In genomic region chr12:111933032-111933704, GRCm38 (mm10) we compare ENCODE assay signal across 10 mouse cellular contexts. TPM values are rescaled to one million over a fixed set of nuclear protein-coding genes. Genes with fewer than 3 reads are reported as not detected.
DNase-seq lines count a peak whose midpoint lies in the region; ATAC-seq and TF ChIP-seq lines count a peak whose summit lies in the region.
"Had no signal": no experiment of that assay in that cellular context is flagged by ENCODE, and none has a peak within 500 bp of the region (broad histone marks: within the 10 kb centered on the region; RNA-seq: fewer than 3 reads in every experiment).

No protein-coding gene starts in this region.

- ATAC-seq in midbrain, postnatal 0 days (ENCODE audit: low FRiP score), result no peak

- peak overlapping the region; percentile 48 for H3K27ac ChIP-seq in gastrocnemius, adult 2 months
- H3K27ac ChIP-seq in midbrain, postnatal 0 days (ENCODE audit: low read depth, low read length), result no peak overlapping the region
- H3K27ac ChIP-seq: macrophage had no signal

- no peak for TF ChIP-seq CTCF in gastrocnemius, adult 2 months (IDR thresholded peaks at IDR 0.05)
- TF ChIP-seq CTCF in midbrain, postnatal 0 days (IDR thresholded peaks at IDR 0.05), result no peak

- peak; percentile 59 for DNase-seq in gastrocnemius, adult 2 months
- DNase-seq in gastrocnemius, postnatal 4 days (ENCODE audit: low spot score in 2 of 2), result no peak
- peak; percentile 59 to 67 for DNase-seq in heart, adult 9 months (ENCODE audit: low spot score in 2 of 2)
- DNase-seq in kidney, postnatal 25 days, result peak; percentile 66 to 86
- peak; percentile 86 for DNase-seq in lung, postnatal 36 days
- no peak for DNase-seq in midbrain, postnatal 0 days (ENCODE audit: low spot score)
- DNase-seq in left cerebral cortex, adult 11 months (ENCODE audit: low spot score), result no peak
- DNase-seq in cerebellum, postnatal 4 days (ENCODE audit: low spot score in 2 of 2), result no peak

- H3K9me3 ChIP-seq in midbrain, postnatal 0 days (ENCODE audit: low read length), result no peaks in the 10 kb centered on the region

- intact Hi-C loops in gastrocnemius, adult 2 months (cut with DNase I), result no loop called here

- whole genome bisulfite sequencing in midbrain, postnatal 0 days, result 66% methylated on average over 11 of the region's 11 CpGs

- H3K9ac ChIP-seq in midbrain, postnatal 0 days (replicated peaks; ENCODE audit: low read length, poor library complexity, severe bottlenecking), result no peak overlapping the region

- no peaks in the 10 kb centered on the region for H3K27me3 ChIP-seq in midbrain, postnatal 0 days (ENCODE audit: insufficient read depth, low read length)

- no peaks in the 10 kb centered on the region for H3K4me1 ChIP-seq in midbrain, postnatal 0 days (ENCODE audit: insufficient read depth, low read length)

- no peaks in the 10 kb centered on the region for H3K36me3 ChIP-seq in midbrain, postnatal 0 days (ENCODE audit: insufficient read depth, low read length)

- H3K4me2 ChIP-seq in midbrain, postnatal 0 days (ENCODE audit: low read depth, low read length, poor library complexity, severe bottlenecking), result no peak overlapping the region

- H3K4me3 ChIP-seq in gastrocnemius, adult 2 months, result no peak overlapping the region
- H3K4me3 ChIP-seq in midbrain, postnatal 0 days (ENCODE audit: low read depth, low read length), result no peak overlapping the region

RNA-seq across cellular contexts. Expression of gene Ppp1r13b, which starts 25.3 kb away (rescaled TPM):
- total RNA-seq in gastrocnemius, adult 2 months (2021), result 1 to 10 TPM; 6.7 to 7.1 TPM
- total RNA-seq in gastrocnemius, postnatal 4 days (2021), result 10 to 100 TPM; 13.1 to 15.8 TPM
- total RNA-seq in midbrain, postnatal 0 days (2014; rRNA removed), result 58.5 and 79.3 TPM in 2 replicates
- 38.5 and 47.0 TPM in 2 replicates for polyA plus RNA-seq in midbrain, postnatal 0 days (2015; fragmentation: Nextera tagmentation; extraction: Ambion mirVana)

RNA-seq across cellular contexts. Expression of gene Atp5mpl, which starts 33.6 kb away (rescaled TPM):
- 100 to 1,000 TPM; 684 to 874 TPM for total RNA-seq in gastrocnemius, adult 2 months (2021)
- total RNA-seq in gastrocnemius, postnatal 4 days (2021), result 100 to 1,000 TPM; 830 to 852 TPM
- total RNA-seq in midbrain, postnatal 0 days (2014; rRNA removed), result 172 and 371 TPM in 2 replicates
- 836 and 886 TPM in 2 replicates for polyA plus RNA-seq in midbrain, postnatal 0 days (2015; fragmentation: Nextera tagmentation; extraction: Ambion mirVana)

RNA-seq across cellular contexts. Expression of gene Tdrd9, which starts 38.2 kb away (rescaled TPM):
- total RNA-seq in gastrocnemius, adult 2 months (2021), result under 1 TPM; 0.20 to 0.41 TPM
- under 1 TPM; 0.44 to 0.49 TPM for total RNA-seq in gastrocnemius, postnatal 4 days (2021)
- total RNA-seq in midbrain, postnatal 0 days (2014; rRNA removed), result 0.19 and 1.5 TPM in 2 replicates
- 0.26 and 0.39 TPM in 2 replicates for polyA plus RNA-seq in midbrain, postnatal 0 days (2015; fragmentation: Nextera tagmentation; extraction: Ambion mirVana)
- total RNA-seq: CH12.LX had no signal
- polyA plus RNA-seq: macrophage had no signal

RNA-seq across cellular contexts. Expression of gene Rd3l, which starts 47.9 kb away (rescaled TPM):
- total RNA-seq in gastrocnemius, adult 2 months (2021), result not detected
- not detected for total RNA-seq in gastrocnemius, postnatal 4 days (2021)
- 0.38 TPM in 1 of 2 replicates, not detected in the other for total RNA-seq in midbrain, postnatal 0 days (2014; rRNA removed)
- 0.34 TPM in 1 of 2 replicates, not detected in the other for polyA plus RNA-seq in midbrain, postnatal 0 days (2015; fragmentation: Nextera tagmentation; extraction: Ambion mirVana)
- total RNA-seq: CH12.LX had no signal
- polyA plus RNA-seq: macrophage had no signal

Comparison
In these comparisons a context has a peak if more than half of its experiments do, and no peak if none do; other contexts are left out.
1. DNase-seq: peak in gastrocnemius, adult 2 months (single experiment), heart, adult 9 months (2 of 2), kidney, postnatal 25 days (2 of 2) and lung, postnatal 36 days (single experiment); none in gastrocnemius, postnatal 4 days (0 of 2), midbrain, postnatal 0 days (single experiment), left cerebral cortex, adult 11 months (single experiment) and cerebellum, postnatal 4 days (0 of 2).